Mouse (Mus musculus) CD4-positive, CD25-positive, alpha-beta regulatory T cell, adult 4 months (primary cell): Measurements from ENCODE around the gene Nop16. TPM values are rescaled to one million over a fixed set of nuclear protein-coding genes. Genes with fewer than 3 reads are reported as not detected.
"Not testable (repeated sequence)": the region's sequence is repeated elsewhere in the genome, so short reads cannot be mapped to it uniquely, and the experiment has no call there.

Source experiments
- ATAC-seq: one replicate; pipeline ENCODE4 v1.8.0; 2017
- polyA plus RNA-seq, 2 experiments: library from polyadenylated mRNA; unstranded; fragments of 100-300 nt; shearing (Covaris generic); gene quantifications; one replicate each; pipeline ENCODE4 v1.2.1; 2017

Nop16 gene
- 10 to 100 TPM; 59.5 to 64.6 TPM for polyA plus RNA-seq

- peak; percentile 98 for ATAC-seq
Observed at GRCm38 (mm10) chr13:54589996-54590951, at the start of gene Nop16, which contains the start of gene Higd2a. Gene Nop16 (minus strand): TSS chr13:54590090. Gene Higd2a (plus strand): TSS chr13:54590207.

GRCm38 (mm10) chr13:54635011-54635410 lies 45.1 kb upstream of the Nop16 start:
- ATAC-seq: no peak

GRCm38 (mm10) chr13:54632731-54633277 lies 42.9 kb upstream of the Nop16 start:
- ATAC-seq: no peak

- no peak for ATAC-seq
Observed at GRCm38 (mm10) chr13:54629128-54629527, 39.2 kb upstream of the Nop16 start.

- peak; percentile 36 for ATAC-seq
Observed at GRCm38 (mm10) chr13:54621960-54622521, 32.2 kb upstream of the Nop16 start.

GRCm38 (mm10) chr13:54621155-54621932 lies 31.5 kb upstream of the Nop16 start, which contains the start of gene Faf2:
Gene Faf2 (plus strand): TSS chr13:54621784.
- peak; percentile 97 for ATAC-seq

- no peak for ATAC-seq
Observed at GRCm38 (mm10) chr13:54616998-54617397, 27.1 kb upstream of the Nop16 start.

GRCm38 (mm10) chr13:54616307-54616706 lies 26.4 kb upstream of the Nop16 start:
- ATAC-seq: no peak

GRCm38 (mm10) chr13:54613141-54613540 lies 23.3 kb upstream of the Nop16 start:
- not testable (repeated sequence) for ATAC-seq

GRCm38 (mm10) chr13:54610972-54611754 lies 21.3 kb upstream of the Nop16 start, which contains the start of gene Cltb:
Gene Cltb (minus strand): TSS chr13:54611344.
- peak; percentile 82 for ATAC-seq

- no peak for ATAC-seq
Observed at GRCm38 (mm10) chr13:54610613-54610971, 20.7 kb upstream of the Nop16 start.

GRCm38 (mm10) chr13:54609301-54609700 lies 19.4 kb upstream of the Nop16 start:
- no peak for ATAC-seq

GRCm38 (mm10) chr13:54608666-54609065 lies 18.8 kb upstream of the Nop16 start:
- no peak for ATAC-seq

GRCm38 (mm10) chr13:54608002-54608401 lies 18.1 kb upstream of the Nop16 start:
- no peak for ATAC-seq

GRCm38 (mm10) chr13:54607204-54607603 lies 17.3 kb upstream of the Nop16 start:
- ATAC-seq: no peak

- ATAC-seq: no peak
Observed at GRCm38 (mm10) chr13:54605426-54605825, 15.5 kb upstream of the Nop16 start.

- no peak for ATAC-seq
Observed at GRCm38 (mm10) chr13:54604221-54604620, 14.3 kb upstream of the Nop16 start.

- ATAC-seq: no peak
Observed at GRCm38 (mm10) chr13:54603501-54603900, 13.6 kb upstream of the Nop16 start.

- ATAC-seq: no peak
Observed at GRCm38 (mm10) chr13:54602639-54603111, 12.8 kb upstream of the Nop16 start.

- no peak for ATAC-seq
Observed at GRCm38 (mm10) chr13:54598622-54599143, 8.8 kb upstream of the Nop16 start.

- ATAC-seq: no peak
Observed at GRCm38 (mm10) chr13:54596870-54597269, 7.0 kb upstream of the Nop16 start.
